Mouse (Mus musculus) layer of hippocampus, postnatal 36 days (tissue): ENCODE measurements around the gene Fam19a3. TPM values are rescaled to one million over a fixed set of nuclear protein-coding genes. Genes with fewer than 3 reads are reported as not detected.
"Not testable (repeated sequence)": the region's sequence is repeated elsewhere in the genome, so short reads cannot be mapped to it uniquely, and the experiment has no call there.

Source experiments
- DNase-seq, 2 experiments: peaks; one replicate each; pipeline ENCODE4 v3.0.0; 2022
- total RNA-seq, 2 experiments: library from RNA; stranded (reverse); gene quantifications; 2 replicates each; pipeline ENCODE4 v1.2.3; 2021

The Fam19a3 gene
- total RNA-seq, 2 experiments from 2014 or later, result not detected

GRCm38 (mm10) chr3:104762103-104762863 is 19.4 kb downstream of the Fam19a3 start:
- DNase-seq, result not testable (repeated sequence)

GRCm38 (mm10) chr3:104758869-104759268 is 22.8 kb downstream of the Fam19a3 start:
- no peak for DNase-seq

GRCm38 (mm10) chr3:104758406-104758805 is 23.2 kb downstream of the Fam19a3 start:
- DNase-seq, result peak; percentile 53

- not testable (repeated sequence) for DNase-seq
Measured at GRCm38 (mm10) chr3:104752845-104753244, 28.8 kb downstream of the Fam19a3 start.

- DNase-seq, result no peak
Measured at GRCm38 (mm10) chr3:104743864-104744263, 37.8 kb downstream of the Fam19a3 start.

GRCm38 (mm10) chr3:104743161-104743560 is 38.5 kb downstream of the Fam19a3 start:
- DNase-seq, result no peak

GRCm38 (mm10) chr3:104741954-104742353 is 39.7 kb downstream of the Fam19a3 start:
- DNase-seq, result no peak

GRCm38 (mm10) chr3:104734654-104735053 is 47.0 kb downstream of the Fam19a3 start:
- DNase-seq, result no peak

- DNase-seq, result no peak
Measured at GRCm38 (mm10) chr3:104732907-104733306, 48.7 kb downstream of the Fam19a3 start.

- DNase-seq, result no peak
Measured at GRCm38 (mm10) chr3:104729270-104729839, 52.3 kb downstream of the Fam19a3 start.

Other genes starting within 250 kb of the Fam19a3 start
- gene Slc16a1, start 143.2 kb downstream of the Fam19a3 start, total RNA-seq, result 10 to 100 TPM; 24.1 to 29.1 TPM
- gene Ppm1j, start 784 bp downstream of the Fam19a3 start, total RNA-seq, result under 1 TPM in 1 of 2 experiments, not detected in 1; 0.25 TPM
- gene Rhoc, start 6.5 kb upstream of the Fam19a3 start, total RNA-seq, result 10 to 100 TPM; 24.0 to 24.3 TPM
- gene Mov10, start 36.7 kb upstream of the Fam19a3 start, total RNA-seq, result 10 to 100 TPM in 1 of 2 experiments, 1 to 10 TPM in 1; 8.4 to 12.9 TPM
- 10 to 100 TPM; 39.7 to 50.1 TPM for gene St7l, start 82.2 kb upstream of the Fam19a3 start, total RNA-seq
- 10 to 100 TPM; 32.6 to 43.5 TPM for gene Capza1, start 82.7 kb upstream of the Fam19a3 start, total RNA-seq
- under 1 TPM; 0.23 to 0.52 TPM for gene Wnt2b, start 180.1 kb upstream of the Fam19a3 start, total RNA-seq